Mouse (Mus musculus): ENCODE data around the gene Tmprss11b. TPM values are rescaled to one million over a fixed set of nuclear protein-coding genes. Genes with fewer than 3 reads are reported as not detected.
A peak's percentile ranks its signal among the peaks of the same experiment; 100 is the strongest.
"Not testable (repeated sequence)": the region's sequence is repeated elsewhere in the genome, so short reads cannot be mapped to it uniquely, and the experiment has no call there.

Gene Tmprss11b
- total RNA-seq (2021), result not detected
- long read RNA-seq, experiment 1, result 0 reads
- long read RNA-seq, experiment 2, result 0 reads

GRCm38 (mm10) chr5:86676262-86676661 is at the start of gene Tmprss11b:
Gene Tmprss11b, minus strand, starts transcription at chr5:86676362.
- no peak for DNase-seq (ENCODE audit: low spot score in 2 of 2)

- DNase-seq (ENCODE audit: low spot score in 2 of 2), result no peak
These were observed 48.9 kb upstream of the Tmprss11b start for GRCm38 (mm10) chr5:86725021-86725420.

GRCm38 (mm10) chr5:86722820-86723460 is 46.8 kb upstream of the Tmprss11b start:
- DNase-seq (ENCODE audit: low spot score in 2 of 2), result no peak

GRCm38 (mm10) chr5:86714967-86715366 is 38.8 kb upstream of the Tmprss11b start:
- DNase-seq (ENCODE audit: low spot score in 2 of 2), result no peak

GRCm38 (mm10) chr5:86704923-86705322 is 28.8 kb upstream of the Tmprss11b start:
- DNase-seq (ENCODE audit: low spot score in 2 of 2), result no peak

GRCm38 (mm10) chr5:86684667-86685066 is 8.5 kb upstream of the Tmprss11b start:
- DNase-seq (ENCODE audit: low spot score in 2 of 2), result peak in 1 of 2 experiments; percentile 6

- not testable (repeated sequence) for DNase-seq (ENCODE audit: low spot score in 2 of 2)
These were observed 27.0 kb downstream of the Tmprss11b start for GRCm38 (mm10) chr5:86649185-86649584.

GRCm38 (mm10) chr5:86640795-86641194 is 35.4 kb downstream of the Tmprss11b start:
- no peak for DNase-seq (ENCODE audit: low spot score in 2 of 2)

GRCm38 (mm10) chr5:86632324-86632723 is 43.8 kb downstream of the Tmprss11b start, which contains the start of gene Tmprss11f:
Gene Tmprss11f, minus strand, starts transcription at chr5:86632424.
- no peak for DNase-seq (ENCODE audit: low spot score in 2 of 2)

- DNase-seq (ENCODE audit: low spot score in 2 of 2), result no peak
These were observed 45.5 kb downstream of the Tmprss11b start for GRCm38 (mm10) chr5:86630700-86631099.

- DNase-seq (ENCODE audit: low spot score in 2 of 2), result no peak
These were observed 54.4 kb downstream of the Tmprss11b start for GRCm38 (mm10) chr5:86621778-86622177.

Other genes starting within 250 kb of the Tmprss11b start
- gene Tmprss11a, start 207.4 kb downstream of the Tmprss11b start, total RNA-seq (2021), result not detected
- gene Tmprss11g, start 157.8 kb downstream of the Tmprss11b start, total RNA-seq (2021), result not detected
- not detected for gene Tmprss11f, start 43.9 kb downstream of the Tmprss11b start, total RNA-seq (2021)
- gene Tmprss11e, start 69.5 kb upstream of the Tmprss11b start, total RNA-seq (2021), result not detected
- 10 to 100 TPM; 66.9 to 75.8 TPM for gene Ythdc1, start 127.9 kb upstream of the Tmprss11b start, total RNA-seq (2021)
- 10 to 100 TPM in 1 of 2 experiments, 1 to 10 TPM in 1; 3.1 to 13.0 TPM for gene Ugt2b34, start 230.6 kb upstream of the Tmprss11b start, total RNA-seq (2021)

Data from adrenal gland, postnatal 4 days (tissue).